In genomic region chr8:48690665-48691395, GRCm38 (mm10) we compare ENCODE assay signal across 8 mouse cellular contexts.
A peak's percentile ranks its signal among the peaks of the same experiment; 100 is the strongest.
DNase-seq lines count a peak whose midpoint lies in the region; TF ChIP-seq lines count a peak whose summit lies in the region.

No protein-coding gene starts in this region.

- H3K4me3 ChIP-seq in cerebellum, adult 2 months (replicated peaks; ENCODE audit: insufficient read depth, low read depth, low read length), result no peak overlapping the region

- intact Hi-C loops in gastrocnemius, postnatal 14 days (cut with DNase I; ENCODE audit: low total_unique reads), result no loop called here

- no peak overlapping the region for H3K27ac ChIP-seq in cerebellum, adult 2 months (ENCODE audit: insufficient read depth, low read length)

- DNase-seq in cerebellum, postnatal 10 days, result peak; percentile 82 to 84
- DNase-seq in cerebellum, adult 2 months, result no peak
- peak; percentile 9 for DNase-seq in lung, postnatal 10 days
- no peak for DNase-seq in lung, postnatal 25 days (ENCODE audit: low spot score)
- DNase-seq in gastrocnemius, postnatal 14 days, result peak; percentile 52
- DNase-seq in kidney, postnatal 25 days, result peak; percentile 53 to 70
- DNase-seq in left cerebral cortex, adult 8-10 months (ENCODE audit: low spot score in 2 of 2), result no peak
- DNase-seq in ovary, postnatal 10 days (ENCODE audit: low spot score), result no peak

- WGBS in cerebellum, adult 2 months, result 10% methylated on average over 10 of the region's 10 CpGs

- TF ChIP-seq POLR2A in cerebellum, adult 2 months (IDR thresholded peaks at IDR 0.05; ENCODE audit: borderline replicate concordance, insufficient read depth, low read length), result no peak

- TF ChIP-seq CTCF in cerebellum, adult 2 months (IDR thresholded peaks at IDR 0.05; ENCODE audit: borderline replicate concordance, insufficient read depth, low read depth, low read length), result no peak

- H3K4me1 ChIP-seq in cerebellum, adult 2 months (ENCODE audit: control insufficient read depth, insufficient read depth, low read length), result no peaks in the 10 kb centered on the region

- no peaks in the 10 kb centered on the region; the same call in 1 of the 2 replicates for H3K27me3 ChIP-seq in cerebellum, adult 2 months (ENCODE audit: control insufficient read depth, insufficient read depth, low read length)

Comparison
In these comparisons a context has a peak if more than half of its experiments do, and no peak if none do; other contexts are left out.
1. DNase-seq: peak in cerebellum, postnatal 10 days (2 of 2), lung, postnatal 10 days (single experiment), gastrocnemius, postnatal 14 days (single experiment) and kidney, postnatal 25 days (2 of 2); none in cerebellum, adult 2 months (0 of 2), lung, postnatal 25 days (single experiment), left cerebral cortex, adult 8-10 months (0 of 2) and ovary, postnatal 10 days (single experiment).